Mouse (Mus musculus) myocyte (in vitro differentiated cells): ENCODE data around the gene Map7d1. TPM values are rescaled to one million over a fixed set of nuclear protein-coding genes. Genes with fewer than 3 reads are reported as not detected.

Source experiments
- H3K27me3 ChIP-seq: one replicate; pipeline ENCODE4 v1.6.1; 2011; ENCODE audit not compliant: control insufficient read depth, insufficient read depth, insufficient read length
- H3K36me3 ChIP-seq: one replicate; pipeline ENCODE4 v1.6.1; 2011; ENCODE audit not compliant: control insufficient read depth, insufficient read depth
- H3K4me2 ChIP-seq: one replicate; pipeline ENCODE4 v1.6.1; 2011; ENCODE audit warnings: low read depth, control low read depth
- H3K4me3 ChIP-seq: one replicate; pipeline ENCODE4 v1.5.1; 2011; ENCODE audit warnings: mild to moderate bottlenecking, control low read depth, moderate library complexity
- H3K79me2 ChIP-seq: one replicate; pipeline ENCODE4 v1.6.1; 2011; ENCODE audit not compliant: control insufficient read depth, insufficient read depth
- H3ac ChIP-seq: one replicate; pipeline ENCODE4 v1.6.1; 2011; ENCODE audit not compliant: control insufficient read depth, insufficient read length
- E2F4 ChIP-seq: IDR thresholded peaks from one replicate; pipeline ENCODE4 v1.6.1; 2011; ENCODE audit warnings: mild to moderate bottlenecking, control low read depth, moderate library complexity; ENCODE audit not compliant: insufficient read depth
- MYOD1 ChIP-seq, 3 experiments: IDR thresholded peaks; one replicate each; pipeline ENCODE4 v1.6.1; 2011; ENCODE audit warnings: control low read depth in 2 of 3, low read depth in 2 of 3, mild to moderate bottlenecking in 2 of 3, moderate library complexity in 1 of 3; ENCODE audit not compliant: insufficient read length in 2 of 3, control insufficient read depth in 1 of 3
- MYOG ChIP-seq, 3 experiments: IDR thresholded peaks; one replicate each; pipeline ENCODE4 v1.6.1; 2011; ENCODE audit warnings: control low read depth in 2 of 3, low read depth in 2 of 3, mild to moderate bottlenecking in 2 of 3; ENCODE audit not compliant: insufficient read length in 2 of 3, control insufficient read depth in 1 of 3, insufficient read depth in 1 of 3
- POLR2A ChIP-seq: IDR thresholded peaks from one replicate; pipeline ENCODE4 v1.6.1; 2011; ENCODE audit warnings: low read depth, mild to moderate bottlenecking, control low read depth, moderate library complexity; ENCODE audit not compliant: insufficient read length
- POLR2AphosphoS2 ChIP-seq: IDR thresholded peaks from one replicate; pipeline ENCODE4 v1.6.1; 2011; ENCODE audit warnings: low read depth, control low read depth; ENCODE audit not compliant: insufficient read length
- SRF ChIP-seq: IDR thresholded peaks from one replicate; pipeline ENCODE4 v1.6.1; 2011; ENCODE audit warnings: low read depth; ENCODE audit not compliant: control insufficient read depth, insufficient read length
- TCF12 ChIP-seq: IDR thresholded peaks from one replicate; pipeline ENCODE4 v1.6.1; 2011; ENCODE audit warnings: mild to moderate bottlenecking, control low read depth; ENCODE audit not compliant: poor library complexity, insufficient read depth, severe bottlenecking
- polyA plus RNA-seq: library from polyadenylated mRNA; unstranded; fragments of >200 nt; fragmentation: generic; extraction: Trizol; gene quantifications from one replicate; pipeline ENCODE4 v1.2.1, GENCODE M21; 2012; ENCODE audit warnings: missing spikeins

Map7d1 gene
- polyA plus RNA-seq, 1 experiment, result 236 TPM

DNA sequence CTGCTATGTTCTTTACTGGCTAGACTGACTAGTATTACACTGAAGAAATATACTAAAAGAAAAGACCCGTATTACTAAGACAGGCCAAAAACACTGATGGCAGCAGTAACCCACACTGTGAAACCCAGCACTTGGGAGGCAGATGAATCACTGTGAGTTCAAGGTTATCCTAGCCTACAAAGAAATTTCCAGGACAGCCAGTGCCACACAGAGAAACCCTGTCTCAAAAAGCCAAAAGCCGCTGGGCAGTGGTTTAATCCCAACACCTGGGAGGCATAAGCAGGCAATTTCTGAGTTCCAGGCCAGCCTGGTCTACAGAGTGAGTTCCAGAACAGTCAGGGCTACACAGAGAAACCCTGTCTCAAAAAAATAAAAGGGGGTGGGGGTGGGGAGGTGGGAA lies 65.5 kb downstream of the Map7d1 start:
- Histone ChIP-seq H3K4me3 (no peak overlapping the region), H3K27me3 (no peaks in the 10 kb centered on the region), H3K79me2 (peaks cover 100% of the 10 kb centered on the region), H3K4me2 (no peak overlapping the region), H3K36me3 (peaks cover 29% of the 10 kb centered on the region), H3ac (no peak overlapping the region)
- no peak for TF ChIP-seq SRF
- TF ChIP-seq MYOG (IDR thresholded peaks at IDR 0.05; ENCODE audit: control insufficient read depth in 1 of 3, insufficient read depth in 1 of 3, insufficient read length in 2 of 3, low read depth in 2 of 3), result no peak
- TF ChIP-seq TCF12, result no peak

DNA sequence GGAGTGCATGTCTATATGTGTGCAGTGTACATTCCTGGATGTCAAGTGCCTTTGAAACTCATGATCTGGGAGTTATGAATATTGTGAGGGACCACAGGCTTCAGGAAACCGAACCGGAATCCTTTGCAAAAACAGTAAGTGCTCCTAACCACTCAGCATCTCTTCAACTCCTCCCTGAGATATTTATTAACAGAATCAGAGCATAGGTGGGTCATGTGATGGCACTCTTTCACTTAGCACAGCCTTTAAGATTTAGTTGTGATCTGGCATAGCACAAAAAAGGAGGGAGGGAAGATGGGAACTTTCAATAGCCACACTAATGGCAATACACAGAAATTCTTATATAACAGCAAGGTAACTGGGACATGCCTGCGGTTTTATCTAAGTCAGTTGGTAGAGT lies 69.0 kb downstream of the Map7d1 start:
- no peak overlapping the region for H3K4me3 ChIP-seq
- no peaks in the 10 kb centered on the region for H3K27me3 ChIP-seq
- H3K36me3 ChIP-seq, result peaks cover 32% of the 10 kb centered on the region
- H3K79me2 ChIP-seq, result peaks cover 100% of the 10 kb centered on the region
- TF ChIP-seq MYOD1 (IDR thresholded peaks at IDR 0.05; ENCODE audit: control insufficient read depth in 1 of 3, insufficient read length in 2 of 3, low read depth in 2 of 3), result no peak
- TF ChIP-seq MYOG (IDR thresholded peaks at IDR 0.05; ENCODE audit: control insufficient read depth in 1 of 3, insufficient read depth in 1 of 3, insufficient read length in 2 of 3, low read depth in 2 of 3), result no peak
- H3K4me2 ChIP-seq, result no peak overlapping the region
- no peak overlapping the region for H3ac ChIP-seq

DNA sequence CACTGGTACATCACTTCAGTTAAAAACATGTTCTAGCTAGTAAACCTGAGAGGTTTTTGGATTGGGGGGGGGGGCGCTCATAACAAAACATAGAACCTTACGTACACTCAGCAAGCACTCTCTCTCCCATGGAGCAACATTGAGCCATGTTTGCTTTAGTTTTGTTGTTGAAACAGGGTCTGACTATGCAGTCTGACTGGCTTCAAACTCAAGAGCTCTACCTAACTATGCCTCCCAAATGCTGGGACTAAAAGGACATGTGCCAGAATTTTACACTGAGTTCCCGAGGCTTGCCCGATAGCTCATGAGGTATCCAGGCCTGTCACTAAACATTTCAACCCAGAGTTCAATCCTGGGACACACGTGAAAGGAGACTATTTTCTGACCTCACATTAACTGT lies 73.1 kb downstream of the Map7d1 start:
- no peak overlapping the region for H3K4me3 ChIP-seq
- no peak for TF ChIP-seq E2F4
- TF ChIP-seq POLR2AphosphoS2, result no peak
- TF ChIP-seq POLR2A, result no peak
- no peaks in the 10 kb centered on the region for H3K27me3 ChIP-seq
- H3K36me3 ChIP-seq, result peaks cover 38% of the 10 kb centered on the region
- no peak overlapping the region for H3K4me2 ChIP-seq
- H3ac ChIP-seq, result no peak overlapping the region
- H3K79me2 ChIP-seq, result peaks cover 86% of the 10 kb centered on the region

Other genes with a start within 250 kb of the Map7d1 start
- gene Csf3r, start 231.8 kb downstream of the Map7d1 start, polyA plus RNA-seq, result not detected
- gene Mrps15, start 209.4 kb downstream of the Map7d1 start, polyA plus RNA-seq, result 86.8 TPM
- 12.8 TPM for gene Oscp1, start 197.8 kb downstream of the Map7d1 start, polyA plus RNA-seq
- 50.5 TPM for gene Lsm10, start 159.7 kb downstream of the Map7d1 start, polyA plus RNA-seq
- gene Stk40, start 152.4 kb downstream of the Map7d1 start, polyA plus RNA-seq, result 25.9 TPM
- gene Eva1b, start 108.6 kb downstream of the Map7d1 start, polyA plus RNA-seq, result 28.6 TPM
- gene Sh3d21, start 92.9 kb downstream of the Map7d1 start, polyA plus RNA-seq, result 0.23 TPM
- gene Thrap3, start 53.6 kb downstream of the Map7d1 start, polyA plus RNA-seq, result 56.6 TPM
- gene Trappc3, start 6.0 kb upstream of the Map7d1 start, polyA plus RNA-seq, result 84.1 TPM
- 0.06 TPM for gene Col8a2, start 30.4 kb upstream of the Map7d1 start, polyA plus RNA-seq
- gene Adprhl2, start 65.4 kb upstream of the Map7d1 start, polyA plus RNA-seq, result 31.5 TPM
- 0.49 TPM for gene Tekt2, start 69.3 kb upstream of the Map7d1 start, polyA plus RNA-seq
- 4.5 TPM for gene Ago3, start 173.2 kb upstream of the Map7d1 start, polyA plus RNA-seq
- gene Ago1, start 212.2 kb upstream of the Map7d1 start, polyA plus RNA-seq, result 8.4 TPM